Mouse (Mus musculus): Measurements from ENCODE around the gene Olfr917.

The Olfr917 gene
- long read RNA-seq, experiment 1: 0 reads
- long read RNA-seq, experiment 2: 0 reads

DNA sequence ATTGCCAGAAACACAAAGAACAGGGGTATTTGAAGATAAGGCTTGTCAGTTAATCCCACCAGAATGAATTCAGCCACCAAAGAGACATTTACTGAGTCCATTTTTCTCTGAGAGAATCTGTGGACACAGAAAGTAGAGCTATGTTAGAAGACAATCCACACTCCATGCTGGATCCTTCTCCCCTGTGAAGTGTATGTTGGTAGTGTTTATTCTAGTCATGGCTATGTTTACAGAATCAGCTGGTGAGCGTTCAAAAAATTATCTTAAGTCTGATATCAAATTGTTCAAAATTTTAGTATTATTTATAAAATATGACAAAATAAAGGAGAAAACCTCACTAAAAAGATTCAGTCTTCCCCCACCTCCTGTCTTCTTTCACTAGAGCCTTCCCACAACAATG, at the start of gene Olfr917:
Gene Olfr917, minus strand, starts transcription at position 101 of the 400 bp plus-strand sequence.
- intact Hi-C loops (cut with DNase I): no loop called here

GRCm38 (mm10) chr9:38674501-38674900, 8.9 kb upstream of the Olfr917 start, which contains the start of gene Olfr918:
TSS of gene Olfr918 (minus strand) at chr9:38674601.
- intact Hi-C loops (cut with DNase I): no loop called here

- intact Hi-C loops (cut with DNase I): no loop called here
These were observed 7.2 kb upstream of the Olfr917 start for GRCm38 (mm10) chr9:38672887-38673286.

GRCm38 (mm10) chr9:38659775-38660174, 5.9 kb downstream of the Olfr917 start, which contains the start of gene Olfr916:
TSS of gene Olfr916 (minus strand) at chr9:38659875.
- intact Hi-C loops (cut with DNase I): no loop called here

GRCm38 (mm10) chr9:38632406-38632805, 33.2 kb downstream of the Olfr917 start:
- intact Hi-C loops (cut with DNase I): no loop called here

Data from adrenal gland (tissue).